Mouse (Mus musculus) spleen, adult 2 months (tissue): ENCODE results near the gene Thada.

ENCODE experiments used
- CTCF ChIP-seq: fragments of 200-500 bp; IDR thresholded peaks from 2 replicates; pipeline ENCODE4 v1.5.1; 2011; ENCODE audit warnings: mild to moderate bottlenecking, inconsistent platforms; ENCODE audit not compliant: insufficient read depth, insufficient read length, insufficient replicate concordance; ENCODE audit errors: extremely low read depth
- POLR2A ChIP-seq: fragments of 200-500 bp; IDR thresholded peaks from 2 replicates; pipeline ENCODE4 v1.6.1; 2011; ENCODE audit warnings: low read depth, low read length, inconsistent platforms

GRCm38 (mm10) chr17:84474312-84474711, 8.3 kb upstream of the Thada start:
- no peak for TF ChIP-seq POLR2A
- TF ChIP-seq CTCF, result no peak
